Mouse (Mus musculus): ENCODE measurements around the gene Slc16a13. TPM values are rescaled to one million over a fixed set of nuclear protein-coding genes. Genes with fewer than 3 reads are reported as not detected.
A peak's percentile ranks its signal among the peaks of the same experiment; 100 is the strongest.

Slc16a13 gene
- 16.1 and 18.5 TPM in 2 replicates for polyA plus RNA-seq (2016; fragmentation: Nextera tagmentation; extraction: Ambion mirVana)

GRCm38 (mm10) chr11:70220731-70221602 is at the start of gene Slc16a13:
Slc16a13 (minus strand) TSS chr11:70221064.
- Histone ChIP-seq H3K4me2 (peak within 1 kb of the TSS; percentile 81), H3K4me3 (replicated peaks) (peak within 1 kb of the TSS; percentile 52), H3K9ac (replicated peaks) (peak within 1 kb of the TSS; percentile 68), H3K9me3 (no peaks in the 10 kb centered on the region), H3K27ac (peak within 1 kb of the TSS; percentile 80), H3K4me1 (replicated peaks) (peaks cover 37% of the 10 kb centered on the region), H3K27me3 (peaks cover 50% of the 10 kb centered on the region), H3K36me3 (peaks cover 27% of the 10 kb centered on the region; the same call in 1 of the 2 replicates)
- peak; percentile 92 for ATAC-seq (ENCODE audit: insufficient number of reproducible peaks, insufficient read depth, low FRiP score, low TSS enrichment, low read depth)
- under 1% methylated on average over 28 of the region's 28 CpGs for WGBS

- Histone ChIP-seq H3K36me3 (no peaks in the 10 kb centered on the region), H3K4me3 (replicated peaks) (no peak overlapping the region), H3K4me1 (replicated peaks) (no peaks in the 10 kb centered on the region), H3K27ac (no peak overlapping the region), H3K9me3 (no peaks in the 10 kb centered on the region), H3K9ac (replicated peaks) (no peak overlapping the region), H3K4me2 (no peak overlapping the region), H3K27me3 (no peaks in the 10 kb centered on the region; the same call in 1 of the 2 replicates)
- ATAC-seq (ENCODE audit: insufficient number of reproducible peaks, insufficient read depth, low FRiP score, low TSS enrichment, low read depth) = no peak
- WGBS = 85% methylated on average over 1 of the region's 1 CpGs
Observed at GRCm38 (mm10) chr11:70266405-70266804, 45.5 kb upstream of the Slc16a13 start.

GRCm38 (mm10) chr11:70265819-70266218 is 45.0 kb upstream of the Slc16a13 start:
- Histone ChIP-seq H3K4me2 (no peak overlapping the region), H3K27ac (no peak overlapping the region), H3K4me3 (replicated peaks) (no peak overlapping the region), H3K9ac (replicated peaks) (no peak overlapping the region), H3K4me1 (replicated peaks) (no peaks in the 10 kb centered on the region), H3K27me3 (no peaks in the 10 kb centered on the region; the same call in 1 of the 2 replicates), H3K9me3 (no peaks in the 10 kb centered on the region), H3K36me3 (no peaks in the 10 kb centered on the region)
- WGBS = 78% methylated on average over 4 of the region's 4 CpGs
- no peak for ATAC-seq (ENCODE audit: insufficient number of reproducible peaks, insufficient read depth, low FRiP score, low TSS enrichment, low read depth)

GRCm38 (mm10) chr11:70265252-70265651 is 44.4 kb upstream of the Slc16a13 start:
- Histone ChIP-seq H3K4me3 (replicated peaks) (no peak overlapping the region), H3K36me3 (no peaks in the 10 kb centered on the region), H3K9me3 (no peaks in the 10 kb centered on the region), H3K27ac (no peak overlapping the region), H3K4me2 (no peak overlapping the region), H3K9ac (replicated peaks) (no peak overlapping the region), H3K4me1 (replicated peaks) (no peaks in the 10 kb centered on the region), H3K27me3 (no peaks in the 10 kb centered on the region; the same call in 1 of the 2 replicates)
- no peak for ATAC-seq (ENCODE audit: insufficient number of reproducible peaks, insufficient read depth, low FRiP score, low TSS enrichment, low read depth)
- 55% methylated on average over 3 of the region's 3 CpGs for WGBS

- no peaks in the 10 kb centered on the region for H3K36me3 ChIP-seq
- no peaks in the 10 kb centered on the region for H3K9me3 ChIP-seq
- 93% methylated on average over 4 of the region's 4 CpGs for WGBS
- ATAC-seq (ENCODE audit: insufficient number of reproducible peaks, insufficient read depth, low FRiP score, low TSS enrichment, low read depth) = no peak
- no peak overlapping the region for H3K4me2 ChIP-seq
- H3K4me3 ChIP-seq (replicated peaks) = no peak overlapping the region
- peaks cover 32% of the 10 kb centered on the region for H3K27me3 ChIP-seq
- H3K4me1 ChIP-seq (replicated peaks) = peaks cover 12% of the 10 kb centered on the region; the same call in 1 of the 2 replicates
- no peak overlapping the region for H3K27ac ChIP-seq
- H3K9ac ChIP-seq (replicated peaks) = no peak overlapping the region
Observed at GRCm38 (mm10) chr11:70259035-70259434, 38.2 kb upstream of the Slc16a13 start.

- peak within 1 kb of the TSS; percentile 40 for H3K9ac ChIP-seq (replicated peaks)
- no peak for ATAC-seq (ENCODE audit: insufficient number of reproducible peaks, insufficient read depth, low FRiP score, low TSS enrichment, low read depth)
- peaks cover 72% of the 10 kb centered on the region for H3K27me3 ChIP-seq
Observed at GRCm38 (mm10) chr11:70254931-70255531, 34.2 kb upstream of the Slc16a13 start, which contains the start of gene Alox12. Alox12 (minus strand) TSS chr11:70255353.

GRCm38 (mm10) chr11:70254337-70254736 is 33.5 kb upstream of the Slc16a13 start:
- no peak for ATAC-seq (ENCODE audit: insufficient number of reproducible peaks, insufficient read depth, low FRiP score, low TSS enrichment, low read depth)
- Histone ChIP-seq H3K27ac (no peak overlapping the region), H3K4me2 (peak overlapping the region; percentile 60), H3K9me3 (no peaks in the 10 kb centered on the region), H3K4me1 (replicated peaks) (peaks cover 12% of the 10 kb centered on the region), H3K36me3 (no peaks in the 10 kb centered on the region), H3K9ac (replicated peaks) (peak overlapping the region; percentile 40; the same call in 1 of the 2 replicates), H3K27me3 (peaks cover 79% of the 10 kb centered on the region), H3K4me3 (replicated peaks) (peak overlapping the region; percentile 35)
- 6% methylated on average over 18 of the region's 18 CpGs for WGBS

More at GRCm38 (mm10) chr11:70254931-70255531, 34.2 kb upstream of the Slc16a13 start, which contains the start of gene Alox12:
- Histone ChIP-seq H3K27ac (no peak within 1 kb of the TSS), H3K9me3 (no peaks in the 10 kb centered on the region), H3K4me2 (peak within 1 kb of the TSS; percentile 60), H3K4me3 (replicated peaks) (peak within 1 kb of the TSS; percentile 35), H3K36me3 (no peaks in the 10 kb centered on the region), H3K4me1 (replicated peaks) (peaks cover 12% of the 10 kb centered on the region)
- WGBS = under 1% methylated on average over 25 of the region's 25 CpGs

- ATAC-seq (ENCODE audit: insufficient number of reproducible peaks, insufficient read depth, low FRiP score, low TSS enrichment, low read depth) = no peak
- peaks cover 12% of the 10 kb centered on the region for H3K4me1 ChIP-seq (replicated peaks)
- H3K4me2 ChIP-seq = no peak overlapping the region
- no peak overlapping the region for H3K4me3 ChIP-seq (replicated peaks)
- no peaks in the 10 kb centered on the region for H3K9me3 ChIP-seq
- H3K27me3 ChIP-seq = peaks cover 82% of the 10 kb centered on the region
- no peak overlapping the region for H3K27ac ChIP-seq
- 84% methylated on average over 8 of the region's 8 CpGs for WGBS
- no peaks in the 10 kb centered on the region for H3K36me3 ChIP-seq
- no peak overlapping the region for H3K9ac ChIP-seq (replicated peaks)
Observed at GRCm38 (mm10) chr11:70251853-70252252, 31.0 kb upstream of the Slc16a13 start.

- Histone ChIP-seq H3K27me3 (peaks cover 74% of the 10 kb centered on the region), H3K9ac (replicated peaks) (no peak overlapping the region)
- WGBS = 74% methylated on average over 11 of the region's 11 CpGs
Observed at GRCm38 (mm10) chr11:70250150-70250549, 29.3 kb upstream of the Slc16a13 start.

GRCm38 (mm10) chr11:70247136-70247845 is 26.4 kb upstream of the Slc16a13 start:
- Histone ChIP-seq H3K4me1 (replicated peaks) (no peaks in the 10 kb centered on the region), H3K36me3 (no peaks in the 10 kb centered on the region), H3K4me3 (replicated peaks) (no peak overlapping the region), H3K9ac (replicated peaks) (no peak overlapping the region), H3K27ac (no peak overlapping the region), H3K9me3 (no peaks in the 10 kb centered on the region), H3K4me2 (no peak overlapping the region), H3K27me3 (peaks cover 52% of the 10 kb centered on the region)
- no peak for ATAC-seq (ENCODE audit: insufficient number of reproducible peaks, insufficient read depth, low FRiP score, low TSS enrichment, low read depth)
- 51% methylated on average over 9 of the region's 9 CpGs for WGBS

More at GRCm38 (mm10) chr11:70250150-70250549, 29.3 kb upstream of the Slc16a13 start:
- no peaks in the 10 kb centered on the region for H3K9me3 ChIP-seq
- no peak overlapping the region for H3K27ac ChIP-seq
- peaks cover 10% of the 10 kb centered on the region for H3K4me1 ChIP-seq (replicated peaks)
- no peak overlapping the region for H3K4me2 ChIP-seq
- no peaks in the 10 kb centered on the region for H3K36me3 ChIP-seq
- no peak overlapping the region for H3K4me3 ChIP-seq (replicated peaks)
- no peak for ATAC-seq (ENCODE audit: insufficient number of reproducible peaks, insufficient read depth, low FRiP score, low TSS enrichment, low read depth)

GRCm38 (mm10) chr11:70242591-70242990 is 21.7 kb upstream of the Slc16a13 start:
- no peak for ATAC-seq (ENCODE audit: insufficient number of reproducible peaks, insufficient read depth, low FRiP score, low TSS enrichment, low read depth)
- H3K27me3 ChIP-seq = peaks cover 14% of the 10 kb centered on the region
- 68% methylated on average over 11 of the region's 11 CpGs for WGBS

More at GRCm38 (mm10) chr11:70242591-70242990, 21.7 kb upstream of the Slc16a13 start:
- H3K36me3 ChIP-seq = no peaks in the 10 kb centered on the region
- peaks cover 14% of the 10 kb centered on the region for H3K4me1 ChIP-seq (replicated peaks)
- H3K4me3 ChIP-seq (replicated peaks) = no peak overlapping the region
- H3K9me3 ChIP-seq = no peaks in the 10 kb centered on the region
- H3K9ac ChIP-seq (replicated peaks) = no peak overlapping the region
- H3K27ac ChIP-seq = no peak overlapping the region
- no peak overlapping the region for H3K4me2 ChIP-seq
